Mouse (Mus musculus) limb, embryonic 12.5 days (tissue): ENCODE data around the gene Dnah8. TPM values are rescaled to one million over a fixed set of nuclear protein-coding genes. Genes with fewer than 3 reads are reported as not detected.

Experiments used
- ATAC-seq: fragments of 200-750 bp; cut with Nextera tagmentation; 2 replicates; pipeline ENCODE4 v1.8.0; 2017; ENCODE audit warnings: low read depth, moderate TSS enrichment; ENCODE audit not compliant: insufficient number of reproducible peaks, insufficient read depth, low FRiP score, low TSS enrichment
- H3K27ac ChIP-seq: fragments of 300-500 bp; sonication (generic); 2 replicates; pipeline ENCODE4 v1.5.1; 2016; ENCODE audit warnings: mild to moderate bottlenecking, moderate library complexity
- H3K27me3 ChIP-seq: fragments of 300-500 bp; sonication (generic); 2 replicates; pipeline ENCODE4 v1.6.1; 2016; ENCODE audit warnings: mild to moderate bottlenecking, moderate library complexity
- H3K36me3 ChIP-seq: fragments of 300-500 bp; sonication (generic); 2 replicates; pipeline ENCODE4 v1.6.1; 2016; ENCODE audit warnings: mild to moderate bottlenecking, moderate library complexity
- H3K4me1 ChIP-seq: fragments of 300-500 bp; sonication (generic); replicated peaks from 2 replicates; pipeline ENCODE4 v1.6.1; 2016
- H3K4me2 ChIP-seq: fragments of 300-500 bp; sonication (generic); 2 replicates; pipeline ENCODE4 v1.6.1; 2016; ENCODE audit warnings: mild to moderate bottlenecking, moderate library complexity
- H3K4me3 ChIP-seq: fragments of 300-500 bp; sonication (generic); replicated peaks from 2 replicates; pipeline ENCODE4 v1.5.1; 2016; ENCODE audit warnings: mild to moderate bottlenecking
- H3K9ac ChIP-seq: fragments of 300-500 bp; sonication (generic); replicated peaks from 2 replicates; pipeline ENCODE4 v1.6.1; 2016; ENCODE audit warnings: mild to moderate bottlenecking, moderate library complexity
- H3K9me3 ChIP-seq: fragments of 300-500 bp; sonication (generic); 2 replicates; pipeline ENCODE4 v1.6.1; 2016; ENCODE audit warnings: mild to moderate bottlenecking, moderate library complexity
- WGBS: fragments of 180-500 bp; shearing (Covaris S2); methylation state at CpG from one replicate; pipeline ENCODE4 v1.1.7; 2016; 5-methylcytosine and 5-hydroxymethylcytosine counted together
- polyA plus RNA-seq: library from polyadenylated mRNA; unstranded; fragments of >200 nt; fragmentation: Nextera tagmentation; extraction: Ambion mirVana; gene quantifications from 2 replicates; pipeline ENCODE4 v1.2.1, GENCODE M21; 2016

Gene Dnah8
- polyA plus RNA-seq, 1 experiment from 2014 or later: 1.6 TPM

- H3K4me3 ChIP-seq: no peak overlapping the region
- peaks cover 5% of the 10 kb centered on the region for H3K9me3 ChIP-seq
- no peaks in the 10 kb centered on the region for H3K36me3 ChIP-seq
- ATAC-seq: no peak
- no peak overlapping the region for H3K27ac ChIP-seq
- WGBS: 72% methylated on average over 8 of the region's 8 CpGs
- no peak overlapping the region for H3K4me2 ChIP-seq
- no peaks in the 10 kb centered on the region for H3K27me3 ChIP-seq
- no peak overlapping the region for H3K9ac ChIP-seq
- peaks cover 21% of the 10 kb centered on the region for H3K4me1 ChIP-seq
Observed at GRCm38 (mm10) chr17:30662131-30662530, 38.0 kb downstream of the Dnah8 start.

DNA sequence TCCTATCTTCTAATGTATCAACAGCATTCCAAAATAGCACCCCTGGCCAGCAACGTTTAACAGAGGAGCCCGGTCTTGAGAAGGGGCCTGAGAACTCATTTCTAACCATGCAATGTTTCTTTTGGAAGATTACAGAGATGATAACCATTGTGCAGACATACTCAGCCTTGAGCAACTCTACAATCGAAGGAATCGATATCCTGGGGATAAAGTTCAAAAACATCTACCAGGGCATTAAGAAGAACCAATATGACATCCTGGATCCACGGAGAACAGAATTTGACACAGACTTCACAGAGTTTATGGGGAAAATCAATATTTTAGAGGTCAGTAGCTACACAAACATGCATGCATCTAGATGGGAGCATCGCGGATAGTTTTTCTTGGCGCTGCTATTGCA, 39.0 kb downstream of the Dnah8 start:
- WGBS: 91% methylated on average over 8 of the region's 8 CpGs
- no peak for ATAC-seq
- Histone ChIP-seq H3K4me2 (no peak overlapping the region), H3K27me3 (no peaks in the 10 kb centered on the region), H3K27ac (no peak overlapping the region), H3K4me1 (peaks cover 16% of the 10 kb centered on the region), H3K36me3 (no peaks in the 10 kb centered on the region), H3K9ac (no peak overlapping the region), H3K9me3 (peaks cover 5% of the 10 kb centered on the region), H3K4me3 (no peak overlapping the region)

DNA sequence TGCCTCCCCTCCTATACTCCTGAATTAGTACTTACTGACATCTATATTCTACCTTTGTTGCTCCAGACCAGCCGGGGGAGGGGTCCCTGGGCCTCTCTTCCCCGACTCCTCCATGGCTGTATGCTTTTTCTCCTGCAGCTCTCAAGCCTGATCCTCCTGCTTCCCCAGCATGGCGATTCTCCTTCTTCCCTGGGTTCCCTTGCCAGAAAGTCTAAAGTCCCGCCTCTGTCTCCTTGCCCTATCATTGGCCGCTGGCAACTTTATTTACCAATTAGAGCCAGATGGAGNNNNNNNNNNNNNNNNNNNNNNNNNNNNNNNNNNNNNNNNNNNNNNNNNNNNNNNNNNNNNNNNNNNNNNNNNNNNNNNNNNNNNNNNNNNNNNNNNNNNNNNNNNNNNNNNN, 40.7 kb downstream of the Dnah8 start:
- Histone ChIP-seq H3K36me3 (no peaks in the 10 kb centered on the region), H3K27ac (no peak overlapping the region), H3K4me3 (no peak overlapping the region), H3K9me3 (peaks cover 5% of the 10 kb centered on the region), H3K4me1 (peaks cover 10% of the 10 kb centered on the region), H3K27me3 (no peaks in the 10 kb centered on the region), H3K4me2 (no peak overlapping the region), H3K9ac (no peak overlapping the region)
- 80% methylated on average over 5 of the region's 5 CpGs for WGBS
- ATAC-seq: no peak

DNA sequence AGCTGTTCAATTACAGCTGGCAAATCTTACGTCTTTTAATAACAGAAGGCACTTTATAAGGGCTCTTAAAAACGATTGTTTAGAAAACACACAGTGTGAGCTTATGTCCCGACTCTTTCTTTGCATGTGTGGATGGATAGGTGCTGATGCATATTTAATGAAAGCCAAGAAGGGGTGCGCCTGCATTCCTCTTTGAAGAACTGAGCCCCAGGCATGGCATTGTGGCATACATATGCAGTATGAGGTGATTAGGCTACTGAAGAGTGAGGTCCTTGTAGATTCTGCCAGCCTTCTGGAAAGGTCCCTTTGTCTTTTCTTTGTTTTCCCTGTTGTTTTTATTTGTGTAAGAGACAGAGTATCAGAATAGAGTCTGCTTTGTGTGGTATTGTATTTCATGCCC, 48.4 kb downstream of the Dnah8 start:
- 79% methylated on average over 4 of the region's 4 CpGs for WGBS
- Histone ChIP-seq H3K4me3 (no peak overlapping the region), H3K4me1 (no peaks in the 10 kb centered on the region), H3K9me3 (peaks cover 5% of the 10 kb centered on the region), H3K4me2 (no peak overlapping the region), H3K27ac (no peak overlapping the region), H3K9ac (no peak overlapping the region), H3K27me3 (no peaks in the 10 kb centered on the region), H3K36me3 (no peaks in the 10 kb centered on the region)
- ATAC-seq: no peak

DNA sequence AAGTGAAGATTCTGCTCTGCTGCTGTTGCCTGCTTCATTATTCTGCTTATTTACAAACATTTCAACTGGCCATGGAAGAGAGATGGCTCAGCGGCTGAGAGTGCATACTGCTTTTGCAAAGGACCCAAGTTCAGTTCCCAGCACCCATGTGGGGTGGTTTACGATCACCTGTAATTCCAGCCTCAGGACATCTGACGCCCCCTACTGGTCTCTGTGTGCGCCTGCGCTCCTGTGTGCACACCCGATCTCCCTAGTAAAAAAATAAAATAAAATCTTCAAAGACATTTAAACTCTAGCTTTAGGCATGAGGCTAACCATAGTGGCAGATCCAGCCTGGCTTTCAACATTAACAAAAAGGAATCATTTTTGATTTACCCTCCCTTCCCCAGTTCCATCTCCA, 48.9 kb downstream of the Dnah8 start:
- WGBS: 84% methylated on average over 6 of the region's 6 CpGs
- Histone ChIP-seq H3K4me2 (no peak overlapping the region), H3K4me1 (no peaks in the 10 kb centered on the region), H3K9me3 (peaks cover 5% of the 10 kb centered on the region), H3K27me3 (no peaks in the 10 kb centered on the region), H3K4me3 (no peak overlapping the region), H3K9ac (no peak overlapping the region), H3K36me3 (no peaks in the 10 kb centered on the region), H3K27ac (no peak overlapping the region)
- ATAC-seq: no peak

- no peak for ATAC-seq
- H3K27me3 ChIP-seq: no peaks in the 10 kb centered on the region
- H3K4me3 ChIP-seq: no peak overlapping the region
- peaks cover 8% of the 10 kb centered on the region for H3K9me3 ChIP-seq
- no peak overlapping the region for H3K9ac ChIP-seq
- no peak overlapping the region for H3K27ac ChIP-seq
- H3K4me1 ChIP-seq: no peaks in the 10 kb centered on the region
- 90% methylated on average over 9 of the region's 9 CpGs for WGBS
- no peaks in the 10 kb centered on the region for H3K36me3 ChIP-seq
- H3K4me2 ChIP-seq: no peak overlapping the region
Observed at GRCm38 (mm10) chr17:30675021-30675740, 51.0 kb downstream of the Dnah8 start.

- Histone ChIP-seq H3K9ac (no peak overlapping the region), H3K4me2 (no peak overlapping the region), H3K36me3 (no peaks in the 10 kb centered on the region), H3K9me3 (peaks cover 8% of the 10 kb centered on the region), H3K27ac (no peak overlapping the region), H3K4me3 (no peak overlapping the region), H3K4me1 (no peaks in the 10 kb centered on the region), H3K27me3 (no peaks in the 10 kb centered on the region; the same call in 1 of the 2 replicates)
- WGBS: 93% methylated on average over 10 of the region's 10 CpGs
- ATAC-seq: no peak
Observed at GRCm38 (mm10) chr17:30678523-30678922, 54.4 kb downstream of the Dnah8 start.

- H3K9me3 ChIP-seq: peaks cover 8% of the 10 kb centered on the region
- no peak for ATAC-seq
Observed at GRCm38 (mm10) chr17:30679612-30680011, 55.5 kb downstream of the Dnah8 start.

GRCm38 (mm10) chr17:30681604-30682003, 57.5 kb downstream of the Dnah8 start:
- no peak for ATAC-seq
- no peak overlapping the region for H3K4me2 ChIP-seq
- no peak overlapping the region for H3K9ac ChIP-seq
- H3K4me1 ChIP-seq: no peaks in the 10 kb centered on the region
- H3K27me3 ChIP-seq: no peaks in the 10 kb centered on the region; the same call in 1 of the 2 replicates
- no peaks in the 10 kb centered on the region for H3K36me3 ChIP-seq
- peaks cover 3% of the 10 kb centered on the region; the same call in 1 of the 2 replicates for H3K9me3 ChIP-seq
- no peak overlapping the region for H3K4me3 ChIP-seq
- no peak overlapping the region for H3K27ac ChIP-seq
- 19% methylated on average over 5 of the region's 5 CpGs for WGBS

More at GRCm38 (mm10) chr17:30679612-30680011, 55.5 kb downstream of the Dnah8 start:
- no peak overlapping the region for H3K4me2 ChIP-seq
- 91% methylated on average over 4 of the region's 4 CpGs for WGBS
- H3K27me3 ChIP-seq: no peaks in the 10 kb centered on the region; the same call in 1 of the 2 replicates
- no peak overlapping the region for H3K4me3 ChIP-seq
- H3K4me1 ChIP-seq: no peaks in the 10 kb centered on the region
- no peak overlapping the region for H3K9ac ChIP-seq
- H3K27ac ChIP-seq: no peak overlapping the region
- H3K36me3 ChIP-seq: no peaks in the 10 kb centered on the region

DNA sequence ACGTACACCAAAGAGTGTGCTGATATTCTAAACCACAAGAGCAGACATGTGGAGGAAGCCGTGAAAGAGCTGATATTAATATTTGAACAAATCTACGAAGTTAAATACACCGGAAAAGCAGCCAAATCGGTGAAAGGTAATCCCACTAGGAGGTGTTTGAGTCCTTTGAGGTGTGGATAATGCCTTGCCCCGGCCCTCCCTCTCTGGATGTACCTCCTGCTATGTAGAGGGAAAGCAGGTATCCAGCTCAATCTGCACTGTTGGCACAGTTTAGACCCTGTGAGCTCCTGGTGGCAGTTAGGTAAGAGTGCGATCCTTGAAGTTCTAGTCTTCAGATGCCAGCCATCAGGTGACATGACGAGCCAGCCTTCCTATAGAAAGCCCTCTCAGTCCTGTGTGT, 66.0 kb downstream of the Dnah8 start:
- Histone ChIP-seq H3K36me3 (no peaks in the 10 kb centered on the region), H3K4me1 (peaks cover 12% of the 10 kb centered on the region; the same call in 1 of the 2 replicates), H3K4me3 (no peak overlapping the region), H3K27ac (no peak overlapping the region), H3K9ac (no peak overlapping the region), H3K4me2 (no peak overlapping the region), H3K9me3 (no peaks in the 10 kb centered on the region), H3K27me3 (no peaks in the 10 kb centered on the region)
- ATAC-seq: no peak
- 90% methylated on average over 8 of the region's 8 CpGs for WGBS

- no peak for ATAC-seq
- H3K9me3 ChIP-seq: no peaks in the 10 kb centered on the region
- peaks cover 12% of the 10 kb centered on the region; the same call in 1 of the 2 replicates for H3K4me1 ChIP-seq
- no peak overlapping the region for H3K27ac ChIP-seq
- H3K36me3 ChIP-seq: no peaks in the 10 kb centered on the region
- WGBS: 48% methylated on average over 2 of the region's 2 CpGs
- H3K9ac ChIP-seq: no peak overlapping the region
- H3K4me2 ChIP-seq: no peak overlapping the region
- no peak overlapping the region for H3K4me3 ChIP-seq
- H3K27me3 ChIP-seq: no peaks in the 10 kb centered on the region
Observed at GRCm38 (mm10) chr17:30691481-30691880, 67.3 kb downstream of the Dnah8 start.

- Histone ChIP-seq H3K4me3 (no peak overlapping the region), H3K27me3 (no peaks in the 10 kb centered on the region), H3K4me1 (peaks cover under 1% of the 10 kb centered on the region; the same call in 1 of the 2 replicates), H3K27ac (no peak overlapping the region), H3K4me2 (no peak overlapping the region), H3K9me3 (no peaks in the 10 kb centered on the region), H3K36me3 (no peaks in the 10 kb centered on the region), H3K9ac (no peak overlapping the region)
- ATAC-seq: no peak
- 85% methylated on average over 9 of the region's 9 CpGs for WGBS
Observed at GRCm38 (mm10) chr17:30694281-30694680, 70.1 kb downstream of the Dnah8 start.
